Mouse (Mus musculus): Measurements from ENCODE around the gene Foxm1. TPM values are rescaled to one million over a fixed set of nuclear protein-coding genes. Genes with fewer than 3 reads are reported as not detected.
"Not testable (repeated sequence)": the region's sequence is repeated elsewhere in the genome, so short reads cannot be mapped to it uniquely, and the experiment has no call there.

The Foxm1 gene
- total RNA-seq, 2 experiments from 2014 or later, result 1.8 to 3.5 TPM

GRCm38 (mm10) chr6:128355201-128355681, 7.5 kb upstream of the Foxm1 start:
- peak overlapping the region; percentile 93 for H3K27ac ChIP-seq
- TF ChIP-seq CTCF (conservative IDR thresholded peaks at IDR 0.05), result no peak
- peak overlapping the region; percentile 71 for H3K4me3 ChIP-seq
- peak in 1 of 2 experiments; percentile 40 for DNase-seq (ENCODE audit: low spot score in 2 of 2)

DNA sequence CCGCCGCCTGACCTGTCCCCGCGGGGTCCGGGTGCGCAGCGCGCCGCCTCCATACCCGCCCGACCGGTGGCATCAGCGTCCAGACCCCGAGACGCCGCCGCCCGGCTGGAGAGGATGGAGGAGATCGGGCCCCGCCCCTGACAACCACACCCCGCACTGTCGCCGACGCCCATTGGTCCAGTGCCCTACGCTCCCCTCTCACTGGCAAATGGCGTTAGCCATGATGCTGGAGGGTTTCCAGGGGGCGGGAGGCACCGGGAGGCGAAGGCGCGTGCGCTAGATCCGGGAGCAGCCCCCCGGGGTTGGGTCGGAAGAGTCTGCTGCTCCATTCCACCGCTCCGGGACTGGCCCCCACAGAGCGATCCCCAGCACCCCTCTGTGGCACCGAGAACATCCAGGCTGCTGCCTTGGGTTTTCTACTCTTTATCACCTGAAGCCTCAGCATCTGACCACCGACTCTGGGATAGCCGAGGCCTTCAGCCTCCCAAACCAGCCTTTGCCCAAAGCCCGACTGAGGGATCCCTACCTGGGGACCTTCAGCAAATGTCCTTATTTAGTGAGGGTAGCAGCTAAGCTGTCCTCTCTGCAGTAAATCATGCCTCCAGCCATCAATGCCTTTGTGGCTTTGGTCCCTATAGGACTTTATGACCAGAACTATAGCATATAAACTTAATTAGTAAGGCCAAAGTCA, 6.9 kb upstream of the Foxm1 start, which contains the start of gene Tulp3:
TSS of gene Tulp3 (minus strand) at position 126 of the 691 bp plus-strand sequence.
- DNase-seq (ENCODE audit: low spot score in 2 of 2), result peak; percentile 98
- H3K4me3 ChIP-seq, result peak within 1 kb of the TSS; percentile 71
- no peak for TF ChIP-seq CTCF (conservative IDR thresholded peaks at IDR 0.05)
- H3K27ac ChIP-seq, result peak within 1 kb of the TSS; percentile 93

- peak; percentile 97 for TF ChIP-seq CTCF (conservative IDR thresholded peaks at IDR 0.05)
- H3K27ac ChIP-seq, result no peak overlapping the region
- no peak overlapping the region for H3K4me3 ChIP-seq
- peak; percentile 63 to 77 for DNase-seq (ENCODE audit: low spot score in 2 of 2)
Observed at GRCm38 (mm10) chr6:128358999-128359398, 3.8 kb upstream of the Foxm1 start.

- H3K4me3 ChIP-seq, result peak overlapping the region; percentile 87
- DNase-seq (ENCODE audit: low spot score in 2 of 2), result no peak
- TF ChIP-seq CTCF (conservative IDR thresholded peaks at IDR 0.05), result no peak
- H3K27ac ChIP-seq, result peak overlapping the region; percentile 90
Observed at GRCm38 (mm10) chr6:128361901-128362300, 866 bp upstream of the Foxm1 start.

GRCm38 (mm10) chr6:128363007-128363825, 449 bp downstream of the Foxm1 start:
- TF ChIP-seq CTCF (conservative IDR thresholded peaks at IDR 0.05), result no peak
- Histone ChIP-seq H3K27ac (no peak overlapping the region), H3K4me3 (peak overlapping the region; percentile 87)
- no peak for DNase-seq (ENCODE audit: low spot score in 2 of 2)

- TF ChIP-seq CTCF (conservative IDR thresholded peaks at IDR 0.05), result no peak
- DNase-seq (ENCODE audit: low spot score in 2 of 2), result no peak
- no peak overlapping the region for H3K27ac ChIP-seq
Observed at GRCm38 (mm10) chr6:128364721-128365120, 2.0 kb downstream of the Foxm1 start.

GRCm38 (mm10) chr6:128366466-128366865, 3.7 kb downstream of the Foxm1 start:
- no peak overlapping the region for H3K27ac ChIP-seq
- TF ChIP-seq CTCF (conservative IDR thresholded peaks at IDR 0.05), result no peak
- no peak overlapping the region for H3K4me3 ChIP-seq
- no peak for DNase-seq (ENCODE audit: low spot score in 2 of 2)

More at GRCm38 (mm10) chr6:128364721-128365120, 2.0 kb downstream of the Foxm1 start:
- H3K4me3 ChIP-seq, result no peak overlapping the region

GRCm38 (mm10) chr6:128370040-128370439, 7.3 kb downstream of the Foxm1 start:
- peak; percentile 42 for TF ChIP-seq CTCF (conservative IDR thresholded peaks at IDR 0.05)
- H3K27ac ChIP-seq, result no peak overlapping the region
- no peak for DNase-seq (ENCODE audit: low spot score in 2 of 2)
- H3K4me3 ChIP-seq, result no peak overlapping the region

DNA sequence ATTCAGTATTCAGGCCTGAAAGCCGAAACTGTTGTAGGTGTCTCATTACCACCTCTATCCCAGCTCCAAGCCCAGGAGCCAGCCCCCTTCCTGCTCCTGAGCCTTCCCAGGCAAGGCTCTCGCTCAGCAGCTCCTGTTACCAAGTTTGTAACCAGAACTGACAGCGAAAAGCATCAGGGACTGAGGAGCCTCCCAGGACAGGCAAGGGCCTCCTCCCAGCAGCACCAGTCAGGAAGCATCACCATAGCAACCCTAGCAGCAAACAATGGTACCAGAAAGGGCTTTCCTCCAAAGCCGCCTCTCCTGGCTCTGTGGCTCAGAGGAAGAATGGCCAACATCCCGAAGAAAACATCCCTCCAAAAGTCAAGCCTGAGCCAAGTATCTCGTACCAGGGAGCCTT, 12.4 kb downstream of the Foxm1 start, which contains the start of the genes Tex52 and Gm44596:
TSS of gene Tex52 (plus strand) at position 265 of the 400 bp plus-strand sequence.
TSS of gene Gm44596 (plus strand) at position 312 of the 400 bp plus-strand sequence.
- Histone ChIP-seq H3K27ac (peak within 1 kb of the TSS; percentile 84), H3K4me3 (peak within 1 kb of the TSS; percentile 11; the same call in 1 of the 2 replicates)
- no peak for TF ChIP-seq CTCF (conservative IDR thresholded peaks at IDR 0.05)
- DNase-seq (ENCODE audit: low spot score in 2 of 2), result peak; percentile 51 to 62

- Histone ChIP-seq H3K4me3 (no peak overlapping the region; the same call in 1 of the 2 replicates), H3K27ac (peak overlapping the region; percentile 84)
- no peak for TF ChIP-seq CTCF (conservative IDR thresholded peaks at IDR 0.05)
Observed at GRCm38 (mm10) chr6:128376371-128377085, 13.8 kb downstream of the Foxm1 start.

DNA sequence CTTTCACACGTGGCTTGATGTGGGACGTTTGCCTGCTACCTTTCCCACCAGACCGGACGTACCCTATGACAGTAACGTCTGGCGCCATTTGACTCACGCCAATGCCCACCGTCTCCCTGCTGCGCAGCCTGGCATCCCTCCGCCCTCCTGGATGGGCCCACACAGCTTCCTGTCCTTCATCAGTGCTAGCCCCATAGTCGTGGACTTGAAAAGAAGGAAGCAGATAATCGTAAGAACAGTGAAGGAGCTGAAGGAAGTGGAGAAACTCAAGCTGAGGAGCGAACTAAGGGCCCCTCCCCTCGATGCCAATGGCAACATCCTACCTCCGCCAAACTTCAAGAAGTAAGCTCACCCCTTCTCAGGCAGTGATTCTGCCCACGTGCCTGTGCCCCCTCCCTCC, 16.9 kb downstream of the Foxm1 start:
- TF ChIP-seq CTCF (conservative IDR thresholded peaks at IDR 0.05), result no peak
- no peak for DNase-seq (ENCODE audit: low spot score in 2 of 2)
- Histone ChIP-seq H3K4me3 (no peak overlapping the region), H3K27ac (no peak overlapping the region)

More at GRCm38 (mm10) chr6:128376371-128377085, 13.8 kb downstream of the Foxm1 start:
- DNase-seq (ENCODE audit: low spot score in 2 of 2), result no peak

- TF ChIP-seq CTCF (conservative IDR thresholded peaks at IDR 0.05), result peak; percentile 59
- not testable (repeated sequence) for H3K4me3 ChIP-seq; DNase-seq (ENCODE audit: low spot score in 2 of 2); H3K27ac ChIP-seq
Observed at GRCm38 (mm10) chr6:128380594-128381167, 17.9 kb downstream of the Foxm1 start.
